Mouse (Mus musculus): ENCODE results near the gene Cpne7. TPM values are rescaled to one million over a fixed set of nuclear protein-coding genes. Genes with fewer than 3 reads are reported as not detected.
A peak's percentile ranks its signal among the peaks of the same experiment; 100 is the strongest.

Gene Cpne7
- polyA plus RNA-seq (2012; ENCODE audit: insufficient read depth, insufficient read length, low replicate concordance, missing spikeins): not detected in 2 replicates

DNA sequence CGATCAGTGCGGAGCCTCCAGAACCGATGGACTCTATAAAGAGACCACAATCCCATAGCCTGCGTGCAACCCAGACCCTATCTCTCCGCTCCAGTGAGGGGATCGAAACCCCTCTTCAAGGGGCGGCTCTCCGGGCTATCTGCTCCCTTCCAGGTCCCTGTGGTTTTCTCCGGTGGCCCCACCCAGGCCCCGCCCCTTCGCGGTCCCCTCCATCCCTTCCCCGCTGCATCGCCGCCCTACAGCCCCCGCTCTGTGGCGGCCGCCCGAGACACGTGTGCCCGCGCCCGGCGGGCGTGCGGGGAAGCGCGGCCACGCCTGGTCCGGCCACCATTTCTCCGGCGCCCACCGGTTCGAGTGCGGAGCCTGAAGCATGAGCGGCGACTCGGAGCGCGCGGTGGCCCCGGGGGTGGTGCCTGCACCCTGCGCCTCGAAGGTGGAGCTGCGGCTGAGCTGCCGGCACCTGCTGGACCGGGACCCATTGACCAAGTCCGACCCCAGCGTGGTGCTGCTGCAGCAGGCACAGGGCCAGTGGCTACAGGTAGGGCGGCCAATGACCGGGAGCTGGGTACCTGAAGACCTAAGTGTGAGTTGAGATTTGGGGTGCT lies at the start of gene Cpne7:
TSS of gene Cpne7 (plus strand) at position 248 of the 605 bp plus-strand sequence.
- Histone ChIP-seq H3K27ac (ENCODE audit: insufficient read depth, low read depth, low read length) (peak within 1 kb of the TSS; percentile 18; the same call in 1 of the 2 replicates), H3K4me3 (ENCODE audit: insufficient read depth, low read depth, low read length) (peak within 1 kb of the TSS; percentile 52), H3K4me1 (ENCODE audit: control insufficient read depth, insufficient read depth, low read length) (peaks cover 26% of the 10 kb centered on the region)
- TF ChIP-seq POLR2A (IDR thresholded peaks at IDR 0.05; ENCODE audit: insufficient read depth, low read depth, low read length) (no peak; the same call in 1 of the 2 replicates), CTCF (IDR thresholded peaks at IDR 0.05; ENCODE audit: insufficient read depth, low read depth, low read length) (0 out of 2 replicates have a peak, but pooled peaks have one; percentile 13)
- WGBS: 2% methylated on average over 51 of the region's 51 CpGs

DNA sequence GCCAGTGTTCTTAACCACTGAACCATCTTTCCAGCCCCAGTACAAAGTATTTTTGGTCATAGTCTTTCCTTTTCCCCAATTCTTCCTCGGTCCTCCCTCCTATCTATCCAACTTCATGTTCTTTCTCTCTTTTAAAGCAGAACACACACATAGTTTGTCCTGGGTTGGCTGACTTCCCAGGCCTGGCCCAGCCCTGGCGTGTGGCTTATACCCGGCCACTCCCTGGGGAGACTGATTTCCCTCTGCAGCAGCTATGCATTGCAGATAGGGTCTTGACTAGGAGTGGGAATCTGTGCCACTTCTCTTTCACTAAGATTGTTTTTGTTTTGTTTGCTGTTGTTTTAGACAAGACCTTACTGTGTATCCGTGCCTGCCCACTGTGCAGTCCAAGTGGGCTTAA lies 46.0 kb upstream of the Cpne7 start:
- Histone ChIP-seq H3K4me1 (ENCODE audit: control insufficient read depth, insufficient read depth, low read length) (peaks cover 3% of the 10 kb centered on the region; the same call in 1 of the 2 replicates), H3K4me3 (ENCODE audit: insufficient read depth, low read depth, low read length) (no peak overlapping the region), H3K27ac (ENCODE audit: insufficient read depth, low read depth, low read length) (no peak overlapping the region)
- 39% methylated on average over 4 of the region's 4 CpGs for whole genome bisulfite sequencing
- TF ChIP-seq CTCF (IDR thresholded peaks at IDR 0.05; ENCODE audit: insufficient read depth, low read depth, low read length): no peak
- TF ChIP-seq POLR2A (IDR thresholded peaks at IDR 0.05; ENCODE audit: insufficient read depth, low read depth, low read length): no peak

DNA sequence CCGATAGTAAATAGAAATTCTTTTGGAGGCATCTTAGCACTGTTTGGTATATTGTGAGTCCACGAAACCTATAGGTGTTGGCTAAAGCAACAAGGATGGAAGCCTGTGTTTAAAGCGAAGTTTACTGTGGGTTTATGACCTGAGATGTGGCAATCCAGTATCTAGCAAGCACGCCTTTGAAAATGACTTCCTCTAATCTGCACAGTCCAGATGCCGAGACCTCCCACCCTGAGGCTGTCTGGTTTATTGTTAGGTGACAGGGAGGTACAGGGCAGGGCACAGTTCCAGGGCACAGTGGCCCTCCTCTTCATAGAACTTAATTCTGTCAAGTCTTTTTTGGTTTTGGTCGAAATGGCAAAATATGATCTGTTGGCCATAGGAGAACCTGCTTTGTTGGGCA lies 40.0 kb upstream of the Cpne7 start:
- TF ChIP-seq CTCF (IDR thresholded peaks at IDR 0.05; ENCODE audit: insufficient read depth, low read depth, low read length) (no peak), POLR2A (IDR thresholded peaks at IDR 0.05; ENCODE audit: insufficient read depth, low read depth, low read length) (no peak)
- WGBS: 93% methylated on average over 6 of the region's 6 CpGs
- Histone ChIP-seq H3K4me1 (ENCODE audit: control insufficient read depth, insufficient read depth, low read length) (no peaks in the 10 kb centered on the region), H3K4me3 (ENCODE audit: insufficient read depth, low read depth, low read length) (no peak overlapping the region), H3K27ac (ENCODE audit: insufficient read depth, low read depth, low read length) (no peak overlapping the region)

DNA sequence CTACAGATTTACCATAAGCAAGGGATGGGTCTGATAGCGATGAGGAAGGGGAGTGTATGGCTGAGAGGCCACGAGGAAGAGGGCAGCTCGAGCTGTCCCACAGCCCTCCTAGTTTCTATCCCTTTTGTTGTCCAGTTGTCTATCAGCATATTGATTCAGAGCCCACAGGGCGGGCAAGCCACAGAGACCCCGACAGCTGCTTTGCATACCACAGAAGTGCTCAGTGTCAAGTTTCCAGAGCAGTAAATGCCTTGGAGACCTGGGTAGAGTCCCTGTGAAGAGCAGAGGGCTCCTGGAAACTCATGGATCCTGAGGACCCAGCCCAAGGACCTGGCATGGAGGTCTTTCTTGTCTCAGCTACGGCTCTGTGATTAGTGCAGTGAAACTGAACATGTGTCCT lies 34.2 kb upstream of the Cpne7 start:
- whole genome bisulfite sequencing: 75% methylated on average over 6 of the region's 6 CpGs
- H3K27ac ChIP-seq (ENCODE audit: insufficient read depth, low read depth, low read length): peak overlapping the region; percentile 92
- TF ChIP-seq CTCF (IDR thresholded peaks at IDR 0.05; ENCODE audit: insufficient read depth, low read depth, low read length): no peak
- TF ChIP-seq POLR2A (IDR thresholded peaks at IDR 0.05; ENCODE audit: insufficient read depth, low read depth, low read length): no peak
- H3K4me1 ChIP-seq (ENCODE audit: control insufficient read depth, insufficient read depth, low read length): peaks cover 18% of the 10 kb centered on the region
- no peak overlapping the region for H3K4me3 ChIP-seq (ENCODE audit: insufficient read depth, low read depth, low read length)

DNA sequence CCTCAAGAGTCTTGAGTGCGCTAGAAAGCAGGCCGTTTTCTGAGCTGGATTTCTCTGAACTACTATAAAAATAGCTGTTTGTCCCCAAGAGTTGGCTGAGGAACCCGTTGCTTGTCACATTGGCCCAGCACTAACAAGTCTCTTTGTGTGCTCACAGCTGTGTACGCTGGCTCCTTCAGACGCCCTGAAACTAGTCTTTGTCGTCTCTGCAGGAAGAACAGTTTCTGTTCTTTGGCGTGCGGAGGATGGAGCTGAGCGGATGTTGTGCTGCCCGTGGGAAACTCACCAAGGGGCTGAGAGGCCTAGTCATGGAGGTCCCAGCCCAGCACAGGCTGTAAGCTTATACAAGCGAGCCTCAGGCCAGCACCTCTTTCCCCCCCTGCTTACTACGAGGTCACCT lies 33.6 kb upstream of the Cpne7 start:
- Histone ChIP-seq H3K27ac (ENCODE audit: insufficient read depth, low read depth, low read length) (peak overlapping the region; percentile 96), H3K4me3 (ENCODE audit: insufficient read depth, low read depth, low read length) (no peak overlapping the region), H3K4me1 (ENCODE audit: control insufficient read depth, insufficient read depth, low read length) (peaks cover 18% of the 10 kb centered on the region)
- TF ChIP-seq CTCF (IDR thresholded peaks at IDR 0.05; ENCODE audit: insufficient read depth, low read depth, low read length) (no peak), POLR2A (IDR thresholded peaks at IDR 0.05; ENCODE audit: insufficient read depth, low read depth, low read length) (no peak)
- 35% methylated on average over 12 of the region's 12 CpGs for WGBS

DNA sequence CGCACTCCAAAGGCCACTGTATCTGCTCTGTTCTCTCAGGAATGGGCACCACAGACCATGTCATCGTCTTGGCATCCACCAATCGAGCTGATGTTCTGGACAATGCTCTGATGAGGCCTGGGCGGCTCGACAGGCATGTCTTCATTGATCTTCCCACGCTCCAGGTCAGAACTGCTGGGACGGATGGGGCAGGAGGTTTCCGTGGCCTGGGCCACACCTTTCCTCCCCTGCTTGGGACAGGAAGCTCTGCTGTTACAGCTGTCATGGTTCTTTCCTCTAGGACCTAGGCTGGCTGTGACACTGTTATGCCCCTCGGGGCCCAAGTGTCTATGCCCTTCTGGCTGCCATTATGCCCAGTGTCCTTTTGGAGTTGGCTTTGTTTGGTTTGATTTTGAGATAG lies 29.9 kb upstream of the Cpne7 start:
- no peak for TF ChIP-seq POLR2A (IDR thresholded peaks at IDR 0.05; ENCODE audit: insufficient read depth, low read depth, low read length)
- no peak for TF ChIP-seq CTCF (IDR thresholded peaks at IDR 0.05; ENCODE audit: insufficient read depth, low read depth, low read length)
- Histone ChIP-seq H3K4me3 (ENCODE audit: insufficient read depth, low read depth, low read length) (no peak overlapping the region), H3K27ac (ENCODE audit: insufficient read depth, low read depth, low read length) (no peak overlapping the region), H3K4me1 (ENCODE audit: control insufficient read depth, insufficient read depth, low read length) (peaks cover 18% of the 10 kb centered on the region)
- whole genome bisulfite sequencing: 89% methylated on average over 9 of the region's 9 CpGs

DNA sequence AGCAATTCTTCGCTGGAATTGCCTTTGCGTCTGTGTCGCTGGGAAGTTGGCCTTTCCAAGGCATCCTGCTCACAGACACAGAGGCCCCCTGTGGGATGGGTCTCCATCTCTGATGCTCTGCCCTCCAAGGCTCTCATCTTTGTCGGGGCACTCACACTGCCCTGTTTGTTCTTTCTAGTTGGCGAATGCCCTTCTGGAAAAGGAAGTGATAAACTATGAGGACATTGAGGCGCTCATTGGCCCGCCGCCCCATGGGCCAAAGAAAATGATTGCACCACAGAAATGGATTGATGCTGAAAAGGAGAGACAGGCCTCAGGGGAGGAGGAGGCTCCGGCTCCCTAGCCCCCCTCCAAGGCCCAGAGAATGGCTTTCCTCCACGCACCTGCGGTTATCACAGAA lies 20.0 kb upstream of the Cpne7 start:
- WGBS: 77% methylated on average over 11 of the region's 11 CpGs
- Histone ChIP-seq H3K27ac (ENCODE audit: insufficient read depth, low read depth, low read length) (0 out of 2 replicates have a peak overlapping the region, but pooled peaks have one; percentile 29), H3K4me3 (ENCODE audit: insufficient read depth, low read depth, low read length) (no peak overlapping the region), H3K4me1 (ENCODE audit: control insufficient read depth, insufficient read depth, low read length) (peaks cover 3% of the 10 kb centered on the region)
- no peak for TF ChIP-seq CTCF (IDR thresholded peaks at IDR 0.05; ENCODE audit: insufficient read depth, low read depth, low read length)
- no peak for TF ChIP-seq POLR2A (IDR thresholded peaks at IDR 0.05; ENCODE audit: insufficient read depth, low read depth, low read length)

DNA sequence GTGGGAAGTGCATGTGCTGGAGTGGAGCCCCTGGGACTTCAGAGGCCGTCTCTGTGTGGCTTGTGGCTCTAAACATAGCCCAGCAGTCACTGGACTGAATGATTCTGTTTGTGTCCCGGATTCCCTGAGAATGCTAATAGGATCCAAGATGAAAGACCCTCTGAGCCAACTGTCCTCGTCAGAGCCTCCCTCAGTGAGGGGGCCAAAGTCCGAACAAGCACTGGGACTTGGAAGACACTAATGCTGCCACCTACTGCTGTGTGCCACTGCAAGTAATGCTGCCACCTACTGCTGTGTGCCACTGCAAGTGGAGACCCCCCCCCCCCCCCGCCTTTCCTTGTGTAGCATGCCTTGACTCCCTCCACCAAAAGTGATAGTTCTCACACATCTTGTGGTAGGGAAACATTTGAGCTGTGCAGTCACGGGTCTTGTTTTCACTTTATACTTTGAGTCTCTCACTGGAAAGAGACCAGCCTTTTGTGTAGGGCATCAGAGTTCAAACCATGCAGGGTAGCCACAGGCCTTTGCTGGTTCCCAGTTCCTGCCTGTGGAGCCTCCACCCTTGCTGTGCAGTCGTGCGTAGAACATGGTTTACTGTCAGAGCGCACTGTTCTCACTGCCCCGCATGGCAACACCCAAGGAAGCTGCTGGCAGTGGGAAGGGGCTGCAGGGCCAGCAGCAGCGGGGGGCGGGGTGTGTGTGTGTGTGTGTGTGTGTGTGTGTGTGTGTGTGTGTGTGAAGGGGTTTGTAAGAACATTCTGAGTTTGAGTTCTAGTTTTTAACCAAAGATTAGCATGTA lies 19.2 kb upstream of the Cpne7 start:
- WGBS: 57% methylated on average over 12 of the region's 12 CpGs
- TF ChIP-seq CTCF (IDR thresholded peaks at IDR 0.05; ENCODE audit: insufficient read depth, low read depth, low read length) (no peak), POLR2A (IDR thresholded peaks at IDR 0.05; ENCODE audit: insufficient read depth, low read depth, low read length) (no peak)
- no peak overlapping the region for H3K4me3 ChIP-seq (ENCODE audit: insufficient read depth, low read depth, low read length)
- peaks cover 3% of the 10 kb centered on the region for H3K4me1 ChIP-seq (ENCODE audit: control insufficient read depth, insufficient read depth, low read length)
- H3K27ac ChIP-seq (ENCODE audit: insufficient read depth, low read depth, low read length): 0 out of 2 replicates have a peak overlapping the region, but pooled peaks have one; percentile 29

DNA sequence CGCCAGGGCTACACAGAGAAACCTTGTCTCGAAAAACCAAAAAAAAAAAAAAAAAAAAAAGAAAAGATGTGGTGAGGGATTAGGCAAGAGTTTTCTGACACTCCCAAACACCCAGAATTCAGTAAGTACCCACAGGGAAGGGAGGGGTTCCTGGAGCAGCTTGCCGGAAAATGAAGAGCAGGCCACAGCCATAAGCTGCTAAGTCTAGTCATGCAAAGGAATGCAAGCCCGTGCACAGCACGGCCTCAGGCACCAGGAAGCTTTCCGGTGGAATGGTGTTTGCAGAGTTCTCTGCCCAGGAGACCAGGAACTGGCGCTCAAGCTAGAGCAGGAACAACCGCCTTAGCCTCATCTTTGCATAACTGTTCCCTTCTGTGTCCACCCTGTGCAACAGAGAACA lies 16.9 kb upstream of the Cpne7 start:
- TF ChIP-seq POLR2A (IDR thresholded peaks at IDR 0.05; ENCODE audit: insufficient read depth, low read depth, low read length) (no peak), CTCF (IDR thresholded peaks at IDR 0.05; ENCODE audit: insufficient read depth, low read depth, low read length) (no peak)

More for the DNA sequence above, 16.9 kb upstream of the Cpne7 start:
- peaks cover 5% of the 10 kb centered on the region for H3K4me1 ChIP-seq (ENCODE audit: control insufficient read depth, insufficient read depth, low read length)
- H3K27ac ChIP-seq (ENCODE audit: insufficient read depth, low read depth, low read length): no peak overlapping the region
- WGBS: 62% methylated on average over 8 of the region's 8 CpGs
- H3K4me3 ChIP-seq (ENCODE audit: insufficient read depth, low read depth, low read length): no peak overlapping the region
